Mouse (Mus musculus): ENCODE results near the gene Gse1. TPM values are rescaled to one million over a fixed set of nuclear protein-coding genes. Genes with fewer than 3 reads are reported as not detected.
A peak's percentile ranks its signal among the peaks of the same experiment; 100 is the strongest.

Gse1 gene
- polyA plus RNA-seq, 1 experiment from 2014 or later: 28.8 TPM

DNA sequence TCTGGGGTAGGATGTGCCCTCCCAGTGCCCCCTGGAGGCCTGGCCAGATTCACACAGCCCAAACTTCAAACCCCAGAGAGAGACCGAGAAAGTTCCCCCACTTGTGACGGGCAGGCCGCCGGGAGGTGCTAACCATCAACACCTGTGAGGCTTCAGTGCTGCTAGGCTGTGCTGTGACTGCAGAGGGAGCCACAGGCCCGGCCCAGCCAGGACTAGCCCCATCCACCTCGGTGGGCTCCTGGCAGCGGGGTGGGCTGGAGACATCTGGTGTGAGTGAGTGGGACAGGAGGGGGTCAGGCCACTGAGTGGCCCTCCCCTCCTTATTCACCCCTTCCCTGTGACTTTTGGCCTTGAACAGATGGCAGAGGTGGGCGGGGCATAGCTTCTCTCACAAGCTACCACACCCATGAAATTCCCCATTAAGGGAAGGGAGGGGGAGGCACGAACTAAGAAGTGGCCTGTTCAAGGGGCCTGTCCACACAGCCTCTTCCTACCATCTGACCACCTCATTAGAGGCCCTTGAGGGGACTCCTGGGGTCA is 179.5 kb downstream of the Gse1 start:
- peaks cover 74% of the 10 kb centered on the region for H3K4me1 ChIP-seq
- H3K36me3 ChIP-seq: no peaks in the 10 kb centered on the region
- ATAC-seq (ENCODE audit: low FRiP score, low read depth): peak; percentile 67
- H3K9ac ChIP-seq (replicated peaks): no peak overlapping the region
- no peaks in the 10 kb centered on the region for H3K9me3 ChIP-seq
- 11% methylated on average over 9 of the region's 9 CpGs for WGBS
- H3K27me3 ChIP-seq: peaks cover 41% of the 10 kb centered on the region
- H3K4me2 ChIP-seq (replicated peaks): no peak overlapping the region
- H3K27ac ChIP-seq (replicated peaks): peak overlapping the region; percentile 75; the same call in 1 of the 2 replicates
- no peak overlapping the region for H3K4me3 ChIP-seq

DNA sequence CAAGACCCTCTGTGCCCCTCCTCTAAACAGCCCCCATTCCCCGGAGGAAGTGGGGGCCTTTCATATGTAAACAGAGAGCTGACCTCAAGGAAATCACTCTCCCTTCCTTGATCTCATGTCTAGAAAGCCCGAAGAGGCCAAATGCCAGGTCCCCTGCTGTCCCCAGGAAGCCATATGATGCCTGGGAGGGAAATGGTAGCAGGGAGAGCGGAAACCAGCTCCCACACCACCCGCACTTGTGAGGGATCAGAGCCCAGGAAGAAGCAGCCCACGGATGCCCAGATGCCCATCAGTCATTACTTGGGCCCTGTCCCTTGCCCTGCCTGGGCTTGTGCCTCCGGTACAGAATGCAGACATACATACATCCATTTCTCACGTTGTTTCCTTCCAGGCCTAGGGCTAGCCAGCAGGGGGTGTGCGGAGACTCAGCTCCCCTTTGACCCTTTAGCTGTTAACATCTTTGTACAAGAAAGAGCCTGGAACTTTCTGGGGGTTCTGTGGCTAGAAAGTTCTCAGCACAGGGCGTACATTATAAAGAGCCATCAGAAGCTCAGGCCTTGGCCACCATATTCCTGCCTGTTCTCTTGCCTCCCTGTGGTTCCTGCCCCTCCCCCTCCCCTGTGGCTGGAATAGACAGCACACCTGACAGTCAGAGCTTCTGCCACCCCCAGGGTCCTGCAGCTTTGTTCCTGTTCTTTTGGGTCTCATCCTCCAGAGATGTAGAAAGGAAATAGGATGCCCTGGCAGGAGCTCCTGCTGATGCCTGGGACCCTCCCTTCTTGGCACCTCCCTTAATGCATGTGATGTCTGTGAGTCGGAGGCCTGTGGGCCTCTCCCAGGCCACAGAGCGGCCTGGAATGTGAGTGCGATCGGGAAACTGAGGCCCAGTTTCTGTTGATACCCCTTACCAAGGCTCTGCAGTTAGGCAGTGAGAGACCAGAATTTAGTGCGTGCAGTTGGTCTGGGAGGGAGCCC is 180.3 kb downstream of the Gse1 start:
- H3K27ac ChIP-seq (replicated peaks): peak overlapping the region; percentile 75
- WGBS: 38% methylated on average over 14 of the region's 14 CpGs
- ATAC-seq (ENCODE audit: low FRiP score, low read depth): no peak
- H3K9me3 ChIP-seq: no peaks in the 10 kb centered on the region
- peaks cover 82% of the 10 kb centered on the region for H3K4me1 ChIP-seq
- H3K36me3 ChIP-seq: no peaks in the 10 kb centered on the region
- H3K27me3 ChIP-seq: peaks cover 49% of the 10 kb centered on the region
- no peak overlapping the region for H3K9ac ChIP-seq (replicated peaks)
- no peak overlapping the region for H3K4me2 ChIP-seq (replicated peaks)
- H3K4me3 ChIP-seq: no peak overlapping the region

DNA sequence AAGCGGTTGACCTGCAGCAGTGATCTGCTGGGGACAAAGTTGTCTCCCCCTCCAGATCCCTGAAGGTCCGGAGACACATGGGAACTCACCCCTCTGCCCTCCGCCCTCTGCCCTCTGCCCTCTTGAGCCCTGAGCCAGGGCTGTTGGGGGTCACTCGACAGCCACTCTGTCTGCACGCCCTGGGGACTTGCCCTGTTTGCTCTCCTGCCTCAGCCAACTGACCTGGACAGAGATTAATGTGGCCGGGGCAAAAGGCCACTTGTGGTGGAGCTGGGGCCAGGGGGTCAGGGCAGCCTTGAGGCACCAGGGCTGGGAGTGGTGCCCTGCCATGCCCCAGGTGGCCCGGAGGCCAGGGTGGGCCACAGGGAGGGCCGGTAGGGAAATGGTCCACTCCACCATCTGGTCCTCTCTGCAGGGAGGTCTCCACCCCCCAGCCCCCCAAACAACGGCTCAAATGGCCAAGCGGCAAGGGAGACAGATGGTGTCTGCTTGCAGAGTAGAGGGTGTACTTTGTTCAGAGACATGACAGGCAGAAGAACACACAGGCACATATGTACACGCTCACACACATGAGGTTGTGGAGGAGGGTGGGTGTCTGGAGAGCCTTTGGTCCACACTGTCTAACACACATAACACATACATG is 181.2 kb downstream of the Gse1 start:
- Histone ChIP-seq H3K4me1 (peaks cover 85% of the 10 kb centered on the region), H3K9me3 (no peaks in the 10 kb centered on the region), H3K4me3 (no peak overlapping the region), H3K9ac (replicated peaks) (no peak overlapping the region), H3K4me2 (replicated peaks) (no peak overlapping the region), H3K36me3 (no peaks in the 10 kb centered on the region), H3K27me3 (peaks cover 59% of the 10 kb centered on the region), H3K27ac (replicated peaks) (peak overlapping the region; percentile 49)
- WGBS: 39% methylated on average over 11 of the region's 11 CpGs
- no peak for ATAC-seq (ENCODE audit: low FRiP score, low read depth)

DNA sequence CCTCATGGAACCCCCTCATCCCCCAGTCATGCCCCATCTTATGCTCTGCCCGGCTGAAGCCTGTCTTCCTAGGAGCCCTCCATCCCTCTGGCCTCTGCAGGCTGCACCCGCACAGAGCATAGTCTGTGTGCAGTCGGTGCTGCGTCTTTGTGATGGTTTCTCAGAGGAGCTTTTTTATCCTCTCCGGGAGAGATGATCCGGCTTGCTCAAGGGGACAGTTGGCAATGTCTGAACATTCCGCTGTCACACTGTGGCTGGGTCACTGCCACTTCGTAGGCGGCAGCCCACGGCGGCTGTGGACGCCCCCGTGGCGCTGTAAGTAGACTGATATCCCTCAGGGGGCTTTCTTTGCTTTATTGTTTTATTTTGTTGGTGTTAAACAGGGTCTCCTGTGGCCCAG is 182.8 kb downstream of the Gse1 start:
- Histone ChIP-seq H3K27me3 (peaks cover 56% of the 10 kb centered on the region), H3K4me3 (no peak overlapping the region), H3K4me1 (peaks cover 95% of the 10 kb centered on the region), H3K9ac (replicated peaks) (peak overlapping the region; percentile 17; the same call in 1 of the 2 replicates), H3K27ac (replicated peaks) (peak overlapping the region; percentile 65), H3K9me3 (no peaks in the 10 kb centered on the region), H3K36me3 (no peaks in the 10 kb centered on the region), H3K4me2 (replicated peaks) (no peak overlapping the region)
- 38% methylated on average over 14 of the region's 14 CpGs for WGBS
- no peak for ATAC-seq (ENCODE audit: low FRiP score, low read depth)

DNA sequence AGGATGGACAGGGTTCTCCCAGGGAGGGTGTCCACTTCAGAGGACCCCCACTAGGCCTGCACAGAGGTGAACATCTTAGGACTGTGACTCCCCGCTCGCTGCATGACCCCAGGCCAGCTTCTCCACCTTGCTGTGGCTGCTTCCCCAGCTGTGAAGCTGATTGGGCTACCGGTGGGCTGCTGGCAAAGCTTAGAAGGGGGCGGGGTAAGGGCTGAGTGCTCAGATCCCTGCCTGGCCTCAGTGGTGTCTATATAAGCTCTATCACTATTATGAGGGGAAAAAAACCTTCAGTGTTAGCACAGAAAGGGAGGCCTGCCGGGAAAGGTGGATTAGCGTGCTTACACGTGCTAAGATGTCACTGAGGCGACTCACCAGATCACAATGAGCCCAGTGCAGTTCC is 183.6 kb downstream of the Gse1 start:
- Histone ChIP-seq H3K9me3 (no peaks in the 10 kb centered on the region), H3K36me3 (no peaks in the 10 kb centered on the region), H3K9ac (replicated peaks) (0 out of 2 replicates have a peak overlapping the region, but pooled peaks have one; percentile 17), H3K4me3 (no peak overlapping the region), H3K4me1 (peaks cover 99% of the 10 kb centered on the region), H3K27me3 (peaks cover 56% of the 10 kb centered on the region), H3K27ac (replicated peaks) (peak overlapping the region; percentile 65), H3K4me2 (replicated peaks) (no peak overlapping the region; the same call in 1 of the 2 replicates)
- ATAC-seq (ENCODE audit: low FRiP score, low read depth): no peak
- 15% methylated on average over 8 of the region's 8 CpGs for WGBS

DNA sequence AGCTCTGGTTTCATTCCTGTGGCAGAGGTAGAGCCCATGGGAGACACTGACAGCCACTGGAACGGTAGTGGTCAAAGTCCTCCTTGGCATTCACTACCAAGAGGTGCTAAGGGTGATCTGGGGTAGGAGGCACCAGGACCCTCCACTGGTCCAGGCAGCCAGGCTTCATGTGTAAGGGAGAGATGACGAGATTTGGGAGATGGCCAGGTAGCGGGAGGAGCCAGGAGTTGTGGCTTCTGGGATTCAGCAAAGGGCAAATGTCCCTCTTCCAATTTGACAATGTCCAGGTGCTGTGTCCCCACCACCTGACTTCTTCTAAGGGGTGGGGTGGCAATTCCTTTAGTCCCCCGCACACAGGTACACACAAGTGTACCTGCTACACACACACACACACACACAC is 184.1 kb downstream of the Gse1 start:
- no peaks in the 10 kb centered on the region for H3K9me3 ChIP-seq
- 95% methylated on average over 4 of the region's 4 CpGs for WGBS
- peaks cover 56% of the 10 kb centered on the region for H3K27me3 ChIP-seq
- H3K9ac ChIP-seq (replicated peaks): no peak overlapping the region
- no peak for ATAC-seq (ENCODE audit: low FRiP score, low read depth)
- H3K36me3 ChIP-seq: no peaks in the 10 kb centered on the region
- H3K27ac ChIP-seq (replicated peaks): peak overlapping the region; percentile 65
- no peak overlapping the region; the same call in 1 of the 2 replicates for H3K4me2 ChIP-seq (replicated peaks)
- peaks cover 99% of the 10 kb centered on the region for H3K4me1 ChIP-seq
- no peak overlapping the region for H3K4me3 ChIP-seq

DNA sequence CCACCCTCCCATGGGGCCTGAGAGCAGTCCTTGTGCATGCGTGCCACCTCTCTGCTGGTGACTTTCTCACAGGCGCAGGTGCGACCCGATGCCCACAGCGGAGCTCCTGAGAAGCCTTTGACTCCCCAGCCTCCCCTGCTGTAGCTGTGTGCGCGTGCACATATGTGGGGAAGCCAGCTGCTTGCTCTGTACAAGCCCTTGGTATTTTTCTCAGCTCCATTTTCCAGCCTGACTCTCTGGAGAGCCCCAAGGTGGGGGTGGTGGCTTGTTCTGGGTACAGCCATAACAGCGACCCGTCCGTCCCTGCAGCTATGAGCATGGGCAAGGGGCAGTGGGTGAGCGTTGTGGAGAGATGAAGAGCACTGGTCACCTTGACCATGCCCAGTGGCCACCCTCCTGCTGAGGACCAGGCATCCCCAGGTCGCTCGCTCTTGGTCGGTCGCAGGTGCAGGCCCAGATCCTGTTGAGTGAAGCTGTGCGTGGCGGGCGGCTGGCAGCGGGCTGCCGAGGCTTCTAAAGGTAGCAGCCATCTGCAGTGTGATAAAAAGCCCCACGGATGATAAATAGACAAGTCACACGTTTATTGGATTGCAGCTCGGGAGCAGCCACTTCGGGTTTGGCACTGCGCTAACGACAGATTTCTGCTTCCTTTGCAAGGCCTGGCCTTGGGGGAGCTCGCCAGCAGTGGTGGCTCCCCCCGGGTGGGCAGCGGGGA is 184.8 kb downstream of the Gse1 start:
- ATAC-seq (ENCODE audit: low FRiP score, low read depth): no peak
- H3K27me3 ChIP-seq: peaks cover 56% of the 10 kb centered on the region
- H3K27ac ChIP-seq (replicated peaks): peak overlapping the region; percentile 58
- WGBS: 72% methylated on average over 29 of the region's 29 CpGs
- no peak overlapping the region for H3K4me3 ChIP-seq
- no peak overlapping the region for H3K4me2 ChIP-seq (replicated peaks)
- 0 out of 2 replicates have a peak overlapping the region, but pooled peaks have one; percentile 2 for H3K9ac ChIP-seq (replicated peaks)
- H3K4me1 ChIP-seq: peaks cover 99% of the 10 kb centered on the region
- no peaks in the 10 kb centered on the region for H3K9me3 ChIP-seq
- no peaks in the 10 kb centered on the region for H3K36me3 ChIP-seq

DNA sequence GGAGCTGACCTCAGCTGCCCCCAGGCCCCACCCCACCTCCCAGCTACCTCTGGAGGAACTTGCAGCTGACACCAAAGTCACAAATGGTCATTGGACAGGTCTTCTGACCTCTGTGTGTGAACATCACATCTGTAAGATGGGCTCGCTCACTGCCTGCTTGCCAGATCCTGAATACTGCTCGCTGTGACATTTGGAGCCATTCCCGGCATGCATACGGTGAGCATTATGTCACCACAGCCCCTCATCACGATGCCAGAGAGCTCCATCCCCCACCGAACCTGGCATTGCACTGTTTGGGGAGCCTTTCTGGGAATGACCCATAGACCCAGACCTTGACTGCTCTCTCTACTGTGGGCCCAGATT is 185.4 kb downstream of the Gse1 start:
- 76% methylated on average over 6 of the region's 6 CpGs for WGBS
- no peak overlapping the region for H3K4me2 ChIP-seq (replicated peaks)
- H3K4me3 ChIP-seq: no peak overlapping the region
- no peaks in the 10 kb centered on the region for H3K9me3 ChIP-seq
- peaks cover 99% of the 10 kb centered on the region for H3K4me1 ChIP-seq
- ATAC-seq (ENCODE audit: low FRiP score, low read depth): no peak
- H3K9ac ChIP-seq (replicated peaks): no peak overlapping the region
- H3K36me3 ChIP-seq: no peaks in the 10 kb centered on the region
- H3K27ac ChIP-seq (replicated peaks): peak overlapping the region; percentile 58; the same call in 1 of the 2 replicates
- peaks cover 56% of the 10 kb centered on the region for H3K27me3 ChIP-seq

DNA sequence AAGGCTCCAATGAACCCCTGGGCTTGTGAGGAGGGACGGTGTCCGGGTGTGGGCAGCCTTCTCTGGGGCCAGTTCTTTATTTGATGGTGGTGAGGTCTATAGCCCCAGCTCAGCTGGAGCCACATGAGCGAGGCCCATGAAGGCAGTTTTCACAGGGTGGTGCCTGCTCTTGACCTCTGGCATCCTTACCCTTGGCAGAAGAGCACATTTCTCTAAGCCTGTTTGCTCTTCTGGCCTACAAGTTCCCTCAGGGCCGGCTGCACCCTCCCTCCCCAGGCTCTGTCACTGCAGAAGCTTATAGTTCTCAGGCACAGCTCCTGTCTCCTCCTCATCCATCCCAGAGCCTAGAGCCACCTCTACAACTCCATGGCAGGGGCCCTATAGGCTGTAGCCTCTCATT is 186.0 kb downstream of the Gse1 start:
- Histone ChIP-seq H3K4me1 (peaks cover 94% of the 10 kb centered on the region), H3K9me3 (no peaks in the 10 kb centered on the region), H3K36me3 (no peaks in the 10 kb centered on the region), H3K27ac (replicated peaks) (no peak overlapping the region; the same call in 1 of the 2 replicates), H3K27me3 (peaks cover 55% of the 10 kb centered on the region), H3K4me3 (no peak overlapping the region), H3K9ac (replicated peaks) (no peak overlapping the region), H3K4me2 (replicated peaks) (no peak overlapping the region)
- WGBS: 77% methylated on average over 4 of the region's 4 CpGs
- no peak for ATAC-seq (ENCODE audit: low FRiP score, low read depth)

DNA sequence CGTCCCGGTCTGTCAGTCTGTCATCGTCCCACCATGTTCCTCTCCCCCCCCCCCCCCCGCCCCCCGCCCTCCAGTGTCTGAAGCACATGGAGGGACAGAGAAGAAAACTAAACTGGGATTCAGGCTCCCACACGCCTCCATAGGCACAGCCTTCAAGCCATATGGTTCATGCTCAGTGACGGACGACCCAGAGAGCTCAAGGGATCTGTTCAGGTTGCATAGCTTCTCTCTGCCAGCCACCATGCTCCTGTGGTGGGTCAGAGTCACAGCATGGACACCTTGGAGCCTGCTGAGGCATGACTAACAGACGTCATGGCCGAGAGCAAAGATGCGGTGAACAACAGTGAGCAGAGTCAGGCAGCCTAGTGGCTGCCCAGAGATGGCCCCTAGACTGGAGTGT is 187.2 kb downstream of the Gse1 start:
- Histone ChIP-seq H3K9me3 (no peaks in the 10 kb centered on the region), H3K4me2 (replicated peaks) (no peak overlapping the region), H3K27ac (replicated peaks) (peak overlapping the region; percentile 98), H3K27me3 (peaks cover 49% of the 10 kb centered on the region), H3K9ac (replicated peaks) (no peak overlapping the region), H3K4me3 (no peak overlapping the region), H3K36me3 (no peaks in the 10 kb centered on the region), H3K4me1 (peaks cover 91% of the 10 kb centered on the region)
- 53% methylated on average over 10 of the region's 11 CpGs for WGBS
- no peak for ATAC-seq (ENCODE audit: low FRiP score, low read depth)

DNA sequence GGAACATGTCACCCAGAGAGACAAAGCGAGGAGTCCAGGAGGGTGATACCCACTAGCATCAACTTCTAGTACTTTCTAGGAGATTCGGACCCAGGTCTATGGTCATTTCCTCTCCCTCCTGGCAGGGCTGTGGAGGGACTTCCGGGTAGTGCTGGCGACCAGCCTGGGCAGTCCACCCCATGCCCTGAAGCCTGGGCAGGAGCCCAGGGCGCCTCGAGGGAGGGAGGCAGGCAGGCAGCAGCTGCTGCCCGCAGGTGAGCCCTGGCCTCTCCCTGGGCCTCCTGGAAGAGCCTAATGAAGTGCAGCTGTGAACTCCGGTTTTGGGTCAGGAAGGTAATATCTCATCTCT is 187.9 kb downstream of the Gse1 start:
- Histone ChIP-seq H3K4me3 (no peak overlapping the region), H3K4me1 (peaks cover 91% of the 10 kb centered on the region), H3K27me3 (peaks cover 52% of the 10 kb centered on the region), H3K27ac (replicated peaks) (peak overlapping the region; percentile 98), H3K4me2 (replicated peaks) (peak overlapping the region; percentile 42), H3K9me3 (no peaks in the 10 kb centered on the region), H3K9ac (replicated peaks) (peak overlapping the region; percentile 46; the same call in 1 of the 2 replicates), H3K36me3 (no peaks in the 10 kb centered on the region)
- WGBS: 49% methylated on average over 8 of the region's 8 CpGs
- peak; percentile 16; the same call in 1 of the 2 replicates for ATAC-seq (ENCODE audit: low FRiP score, low read depth)

Data from midbrain, embryonic 12.5 days (tissue).